Mouse (Mus musculus) liver, embryonic 15.5 days (tissue): ENCODE data around the gene Cbx7. TPM values are rescaled to one million over a fixed set of nuclear protein-coding genes. Genes with fewer than 3 reads are reported as not detected.

Source experiments
- ATAC-seq: fragments of 200-750 bp; cut with Nextera tagmentation; 2 replicates; pipeline ENCODE4 v1.8.0; 2017; ENCODE audit warnings: moderate number of reproducible peaks, mild to moderate bottlenecking, moderate library complexity; ENCODE audit not compliant: insufficient read depth
- H3K27ac ChIP-seq: fragments of 300-500 bp; sonication (generic); replicated peaks from 2 replicates; pipeline ENCODE4 v1.5.1; 2015; ENCODE audit warnings: mild to moderate bottlenecking, inconsistent platforms
- H3K27me3 ChIP-seq: fragments of 300-500 bp; sonication (generic); 2 replicates; pipeline ENCODE4 v1.6.1; 2015; ENCODE audit warnings: mild to moderate bottlenecking, inconsistent platforms
- H3K36me3 ChIP-seq: fragments of 300-500 bp; sonication (generic); replicated peaks from 2 replicates; pipeline ENCODE4 v1.6.1; 2015; ENCODE audit warnings: moderate library complexity, mild to moderate bottlenecking, inconsistent platforms
- H3K4me1 ChIP-seq: fragments of 300-500 bp; sonication (generic); replicated peaks from 2 replicates; pipeline ENCODE4 v1.6.1; 2015; ENCODE audit warnings: inconsistent platforms
- H3K4me2 ChIP-seq: fragments of 300-500 bp; sonication (generic); 2 replicates; pipeline ENCODE4 v1.6.1; 2015; ENCODE audit warnings: moderate library complexity, mild to moderate bottlenecking, inconsistent platforms
- H3K4me3 ChIP-seq: fragments of 300-500 bp; sonication (generic); replicated peaks from 2 replicates; pipeline ENCODE4 v1.5.1; 2015; ENCODE audit warnings: mild to moderate bottlenecking, inconsistent platforms
- H3K9ac ChIP-seq: fragments of 300-500 bp; sonication (generic); 2 replicates; pipeline ENCODE4 v1.6.1; 2015; ENCODE audit warnings: moderate library complexity, mild to moderate bottlenecking, inconsistent platforms
- H3K9me3 ChIP-seq: fragments of 300-500 bp; sonication (generic); replicated peaks from 2 replicates; pipeline ENCODE4 v1.6.1; 2016; ENCODE audit warnings: inconsistent platforms
- WGBS: fragments of 180-500 bp; shearing (Covaris S2); methylation state at CpG from one replicate; pipeline ENCODE4 v1.1.7; 2015; ENCODE audit warnings: mixed read lengths; ENCODE audit not compliant: insufficient replicate concordance; 5-methylcytosine and 5-hydroxymethylcytosine counted together
- microRNA-seq: library from miRNA; unstranded; fragments of <30 nt; microRNA quantifications from one replicate; pipeline ENCODE4, GENCODE M21; 2016
- polyA plus RNA-seq: library from polyadenylated mRNA; unstranded; fragments of >200 nt; fragmentation: Nextera tagmentation; extraction: Ambion mirVana; gene quantifications from 2 replicates; pipeline ENCODE4 v1.2.1, GENCODE M21; 2015

The Cbx7 gene
- polyA plus RNA-seq, 1 experiment from 2014 or later, result 0.97 TPM

DNA sequence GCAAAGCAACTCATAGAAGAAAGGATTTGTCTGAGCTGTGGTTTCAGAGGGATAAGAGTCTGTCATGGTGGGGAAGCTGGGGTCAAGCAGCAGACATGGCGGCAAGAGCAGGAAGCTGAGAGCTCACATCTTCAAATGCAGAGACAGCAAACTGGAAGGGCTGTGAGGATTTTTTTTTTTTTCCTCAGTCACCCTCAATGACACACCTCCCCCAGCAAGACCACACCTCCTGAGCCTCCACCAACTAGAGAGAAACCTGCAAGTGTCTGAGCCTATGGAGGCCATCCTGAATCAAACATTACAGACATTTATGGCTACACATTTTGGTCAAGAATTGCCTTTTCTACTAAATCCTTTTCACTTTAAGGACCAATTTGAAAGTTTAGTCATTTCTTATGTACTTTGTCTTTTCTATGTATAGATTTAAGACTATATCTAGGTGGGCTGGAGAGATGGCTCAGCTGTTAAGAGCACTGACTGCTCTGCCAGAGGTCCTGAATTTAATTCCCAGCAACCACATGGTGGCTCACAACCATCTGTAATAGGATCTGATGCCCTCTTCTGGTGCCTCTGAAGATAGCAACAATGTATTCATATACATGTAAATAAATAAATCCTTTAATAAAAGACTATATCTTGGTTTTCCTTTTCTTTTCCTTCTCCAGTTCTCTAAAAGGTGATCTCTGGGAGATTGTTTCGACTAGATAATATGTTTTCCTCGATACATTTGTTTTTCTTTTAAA is 103.5 kb downstream of the Cbx7 start:
- no peak overlapping the region for H3K4me2 ChIP-seq
- no peak for ATAC-seq
- no peaks in the 10 kb centered on the region for H3K4me1 ChIP-seq
- WGBS, result 47% methylated on average over 3 of the region's 3 CpGs
- no peaks in the 10 kb centered on the region for H3K9me3 ChIP-seq
- no peak overlapping the region for H3K4me3 ChIP-seq
- no peaks in the 10 kb centered on the region for H3K36me3 ChIP-seq
- H3K9ac ChIP-seq, result no peak overlapping the region
- H3K27ac ChIP-seq, result no peak overlapping the region
- H3K27me3 ChIP-seq, result no peaks in the 10 kb centered on the region

Small RNA genes within 50 kb of the gene (microRNA-seq; reads per million reads assigned to microRNA genes)
- not detected for gene Mir7213

Other genes with a start within 250 kb of the Cbx7 start
- gene Sun2, start 228.6 kb downstream of the Cbx7 start, polyA plus RNA-seq, result 2.1 and 2.6 TPM in 2 replicates
- gene Dnal4, start 193.3 kb downstream of the Cbx7 start, polyA plus RNA-seq, result 7.7 and 9.0 TPM in 2 replicates
- 0.08 and 0.17 TPM in 2 replicates for gene Nptxr, start 166.4 kb downstream of the Cbx7 start, polyA plus RNA-seq
- not detected in 2 replicates for gene Npcd, start 136.9 kb downstream of the Cbx7 start, polyA plus RNA-seq
- 6.7 and 8.1 TPM in 2 replicates for gene Cbx6, start 136.4 kb downstream of the Cbx7 start, polyA plus RNA-seq
- 33.5 and 34.5 TPM in 2 replicates for gene Apobec3, start 79.5 kb downstream of the Cbx7 start, polyA plus RNA-seq
- gene Pdgfb, start 43.9 kb upstream of the Cbx7 start, polyA plus RNA-seq, result 0.51 and 0.67 TPM in 2 replicates
- 12.7 and 13.0 TPM in 2 replicates for gene Syngr1, start 120.2 kb upstream of the Cbx7 start, polyA plus RNA-seq
- 539 and 552 TPM in 2 replicates for gene Rpl3, start 120.7 kb upstream of the Cbx7 start, polyA plus RNA-seq
- gene Tab1, start 162.0 kb upstream of the Cbx7 start, polyA plus RNA-seq, result 11.0 and 12.7 TPM in 2 replicates
- gene Mgat3, start 202.6 kb upstream of the Cbx7 start, polyA plus RNA-seq, result 0.54 and 0.55 TPM in 2 replicates